Mouse (Mus musculus) midbrain, postnatal 0 days (tissue): ENCODE measurements around the gene Cdk5r1. TPM values are rescaled to one million over a fixed set of nuclear protein-coding genes. Genes with fewer than 3 reads are reported as not detected.

ENCODE experiments used
- ATAC-seq: fragments of 200-750 bp; cut with Nextera tagmentation; 2 replicates; pipeline ENCODE4 v1.8.0; 2017; ENCODE audit warnings: moderate number of reproducible peaks, mild to moderate bottlenecking, moderate TSS enrichment, moderate library complexity; ENCODE audit not compliant: low FRiP score
- DNase-seq: peaks from one replicate; pipeline ENCODE4 v3.0.0-alpha.2; 2015; ENCODE audit warnings: low spot score
- H3K27ac ChIP-seq: fragments of 300-500 bp; sonication (generic); 2 replicates; pipeline ENCODE4 v1.5.1; 2014; ENCODE audit warnings: low read depth, mild to moderate bottlenecking, low read length, mixed read lengths
- H3K27me3 ChIP-seq: fragments of 300-500 bp; sonication (generic); 2 replicates; pipeline ENCODE4 v1.6.1; 2014; ENCODE audit warnings: low read length, control low read depth, mixed read lengths; ENCODE audit not compliant: insufficient read depth
- H3K36me3 ChIP-seq: fragments of 300-500 bp; sonication (generic); 2 replicates; pipeline ENCODE4 v1.6.1; 2014; ENCODE audit warnings: low read length, control low read depth, mixed read lengths; ENCODE audit not compliant: insufficient read depth
- H3K4me1 ChIP-seq: fragments of 300-500 bp; sonication (generic); 2 replicates; pipeline ENCODE4 v1.6.1; 2014; ENCODE audit warnings: mild to moderate bottlenecking, control low read depth, antibody characterized with exemption, low read length, mixed read lengths; ENCODE audit not compliant: insufficient read depth
- H3K4me2 ChIP-seq: fragments of 300-500 bp; sonication (generic); 2 replicates; pipeline ENCODE4 v1.6.1; 2014; ENCODE audit warnings: low read depth, mild to moderate bottlenecking, low read length, mixed read lengths; ENCODE audit not compliant: poor library complexity, severe bottlenecking
- H3K4me3 ChIP-seq: fragments of 300-500 bp; sonication (generic); 2 replicates; pipeline ENCODE4 v1.5.1; 2014; ENCODE audit warnings: low read depth, mild to moderate bottlenecking, low read length, moderate library complexity
- H3K9ac ChIP-seq: fragments of 300-500 bp; sonication (generic); replicated peaks from 2 replicates; pipeline ENCODE4 v1.6.1; 2014; ENCODE audit warnings: mild to moderate bottlenecking, low read length, moderate library complexity, mixed read lengths; ENCODE audit not compliant: poor library complexity, severe bottlenecking
- H3K9me3 ChIP-seq: fragments of 300-500 bp; sonication (generic); 2 replicates; pipeline ENCODE4 v1.6.1; 2016; ENCODE audit warnings: low read length, control low read depth
- CTCF ChIP-seq: IDR thresholded peaks from 2 replicates; pipeline ENCODE4 v1.5.1; 2016; ENCODE audit warnings: antibody characterized with exemption, mild to moderate bottlenecking
- WGBS: fragments of 180-500 bp; shearing (Covaris S2); extraction: QIAGEN DNeasy Blood & Tissue Kit; methylation state at CpG from one replicate; pipeline ENCODE4 v1.1.7; 2014; 5-methylcytosine and 5-hydroxymethylcytosine counted together
- polyA plus RNA-seq: library from polyadenylated mRNA; unstranded; fragments of >200 nt; fragmentation: Nextera tagmentation; extraction: Ambion mirVana; gene quantifications from 2 replicates; pipeline ENCODE4 v1.2.1, GENCODE M21; 2015
- total RNA-seq: library from RNA; depleted of rRNA; stranded (reverse); fragments of >200 nt; gene quantifications from 2 replicates; pipeline ENCODE4 v1.2.3, GENCODE M21; 2014

Cdk5r1 gene
- total and polyA plus RNA-seq, 2 experiments from 2014 or later: 85.2 to 420 TPM

GRCm38 (mm10) chr11:80503726-80504452 lies 27.1 kb downstream of the Cdk5r1 start:
- Histone ChIP-seq H3K4me3 (no peak overlapping the region), H3K27ac (peak overlapping the region; percentile 99), H3K9me3 (no peaks in the 10 kb centered on the region), H3K9ac (peak overlapping the region; percentile 54; the same call in 1 of the 2 replicates), H3K36me3 (no peaks in the 10 kb centered on the region), H3K4me2 (no peak overlapping the region), H3K27me3 (no peaks in the 10 kb centered on the region), H3K4me1 (peaks cover 35% of the 10 kb centered on the region)
- peak; percentile 92 for ATAC-seq
- WGBS: 5% methylated on average over 13 of the region's 13 CpGs
- DNase-seq: peak; percentile 98
- TF ChIP-seq CTCF: peak; percentile 56

- no peak for TF ChIP-seq CTCF
- Histone ChIP-seq H3K27me3 (no peaks in the 10 kb centered on the region), H3K9me3 (no peaks in the 10 kb centered on the region), H3K4me3 (no peak overlapping the region), H3K9ac (peak overlapping the region; percentile 29; the same call in 1 of the 2 replicates), H3K36me3 (no peaks in the 10 kb centered on the region), H3K4me2 (no peak overlapping the region), H3K27ac (peak overlapping the region; percentile 99), H3K4me1 (peaks cover 32% of the 10 kb centered on the region)
- no peak for DNase-seq
- WGBS: 28% methylated on average over 6 of the region's 6 CpGs
- peak; percentile 17; the same call in 1 of the 2 replicates for ATAC-seq
Observed at GRCm38 (mm10) chr11:80504519-80505385, 27.9 kb downstream of the Cdk5r1 start.

- Histone ChIP-seq H3K4me2 (no peak overlapping the region), H3K9me3 (no peaks in the 10 kb centered on the region), H3K36me3 (no peaks in the 10 kb centered on the region), H3K27me3 (no peaks in the 10 kb centered on the region), H3K4me3 (no peak overlapping the region), H3K27ac (peak overlapping the region; percentile 99), H3K9ac (no peak overlapping the region), H3K4me1 (peaks cover 32% of the 10 kb centered on the region)
- 92% methylated on average over 3 of the region's 3 CpGs for WGBS
- no peak for TF ChIP-seq CTCF
- ATAC-seq (no peak), DNase-seq (no peak)
Observed at GRCm38 (mm10) chr11:80505581-80505980, 28.8 kb downstream of the Cdk5r1 start.

- DNase-seq: no peak
- Histone ChIP-seq H3K4me1 (peaks cover 32% of the 10 kb centered on the region), H3K27me3 (no peaks in the 10 kb centered on the region), H3K9me3 (no peaks in the 10 kb centered on the region), H3K9ac (no peak overlapping the region), H3K4me2 (no peak overlapping the region), H3K27ac (no peak overlapping the region), H3K4me3 (no peak overlapping the region), H3K36me3 (no peaks in the 10 kb centered on the region)
- ATAC-seq: no peak
- TF ChIP-seq CTCF: no peak
Observed at GRCm38 (mm10) chr11:80506483-80506882, 29.7 kb downstream of the Cdk5r1 start.

GRCm38 (mm10) chr11:80507791-80508190 lies 31.0 kb downstream of the Cdk5r1 start:
- DNase-seq (no peak), ATAC-seq (no peak)
- no peak overlapping the region for H3K4me2 ChIP-seq
- WGBS: 93% methylated on average over 6 of the region's 6 CpGs
- peaks cover 32% of the 10 kb centered on the region for H3K4me1 ChIP-seq
- no peak overlapping the region for H3K4me3 ChIP-seq
- no peak overlapping the region for H3K27ac ChIP-seq
- TF ChIP-seq CTCF: no peak
- no peaks in the 10 kb centered on the region for H3K36me3 ChIP-seq
- H3K27me3 ChIP-seq: no peaks in the 10 kb centered on the region
- H3K9ac ChIP-seq: no peak overlapping the region
- no peaks in the 10 kb centered on the region for H3K9me3 ChIP-seq
